Mouse (Mus musculus): ENCODE measurements around the gene Rab22a.

- TF ChIP-seq CTCF (IDR thresholded peaks at IDR 0.05; ENCODE audit: low read depth, low read length), result no peak
- TF ChIP-seq TAL1 (conservative IDR thresholded peaks at IDR 0.05; ENCODE audit: low read depth, low read length), result no peak
- no peak for TF ChIP-seq POLR2AphosphoS5 (IDR thresholded peaks at IDR 0.05; ENCODE audit: insufficient replicate concordance, low read depth, low read length)
- TF ChIP-seq GATA2 (IDR thresholded peaks at IDR 0.05; ENCODE audit: borderline replicate concordance, low read depth, low read length), result no peak
Measured at GRCm38 (mm10) chr2:173714620-173715218, 55.2 kb downstream of the Rab22a start.
